Mouse (Mus musculus) embryonic facial prominence, embryonic 11.5 days (tissue): ENCODE measurements around the gene H2afv. TPM values are rescaled to one million over a fixed set of nuclear protein-coding genes. Genes with fewer than 3 reads are reported as not detected.
A peak's percentile ranks its signal among the peaks of the same experiment; 100 is the strongest.
"Not testable (repeated sequence)": the region's sequence is repeated elsewhere in the genome, so short reads cannot be mapped to it uniquely, and the experiment has no call there.

Experiments
- ATAC-seq: fragments of 200-750 bp; cut with Nextera tagmentation; replicated peaks from 2 replicates; pipeline ENCODE4 v1.8.0; 2017; ENCODE audit warnings: low read depth; ENCODE audit not compliant: insufficient number of reproducible peaks, low FRiP score, low TSS enrichment
- DNase-seq: peaks from one replicate; pipeline ENCODE4 v3.0.0-alpha.2; 2015; ENCODE audit warnings: low spot score
- H3K27ac ChIP-seq: fragments of 300-500 bp; sonication (generic); replicated peaks from 2 replicates; pipeline ENCODE4 v1.5.1; 2014; ENCODE audit warnings: mild to moderate bottlenecking, low read depth, low read length, control low read depth
- H3K27me3 ChIP-seq: fragments of 300-500 bp; sonication (generic); 2 replicates; pipeline ENCODE4 v1.6.1; 2014; ENCODE audit warnings: mild to moderate bottlenecking, low read length, moderate library complexity, mixed read lengths; ENCODE audit not compliant: control insufficient read depth, insufficient read depth
- H3K36me3 ChIP-seq: fragments of 300-500 bp; sonication (generic); replicated peaks from 2 replicates; pipeline ENCODE4 v1.6.1; 2014; ENCODE audit warnings: low read depth, mild to moderate bottlenecking, low read length, moderate library complexity, mixed read lengths; ENCODE audit not compliant: control insufficient read depth, insufficient read depth
- H3K4me1 ChIP-seq: fragments of 300-500 bp; sonication (generic); 2 replicates; pipeline ENCODE4 v1.6.1; 2014; ENCODE audit warnings: low read length, mixed read lengths; ENCODE audit not compliant: control insufficient read depth, insufficient read depth
- H3K4me2 ChIP-seq: fragments of 300-500 bp; sonication (generic); 2 replicates; pipeline ENCODE4 v1.6.1; 2014; ENCODE audit warnings: low read depth, mild to moderate bottlenecking, control low read depth, low read length, moderate library complexity
- H3K4me3 ChIP-seq: fragments of 300-500 bp; sonication (generic); 2 replicates; pipeline ENCODE4 v1.5.1; 2014; ENCODE audit warnings: low read depth, low read length, control low read depth
- H3K9ac ChIP-seq: fragments of 300-500 bp; sonication (generic); replicated peaks from 2 replicates; pipeline ENCODE4 v1.6.1; 2014; ENCODE audit warnings: mild to moderate bottlenecking, control low read depth, low read length
- H3K9me3 ChIP-seq: fragments of 300-500 bp; sonication (generic); replicated peaks from 2 replicates; pipeline ENCODE4 v1.6.1; 2016; ENCODE audit warnings: mild to moderate bottlenecking, low read length, inconsistent platforms, mixed read lengths; ENCODE audit not compliant: control insufficient read depth
- WGBS: fragments of 180-500 bp; shearing (Covaris S2); extraction: QIAGEN DNeasy Blood & Tissue Kit; methylation state at CpG from one replicate; pipeline ENCODE4 v1.1.7; 2014; 5-methylcytosine and 5-hydroxymethylcytosine counted together
- polyA plus RNA-seq: library from polyadenylated mRNA; unstranded; fragments of >200 nt; fragmentation: Nextera tagmentation; extraction: Ambion mirVana; gene quantifications from 2 replicates; pipeline ENCODE4 v1.2.1, GENCODE M21; 2014

The H2afv gene
- polyA plus RNA-seq, 1 experiment from 2014 or later: 853 TPM

DNA sequence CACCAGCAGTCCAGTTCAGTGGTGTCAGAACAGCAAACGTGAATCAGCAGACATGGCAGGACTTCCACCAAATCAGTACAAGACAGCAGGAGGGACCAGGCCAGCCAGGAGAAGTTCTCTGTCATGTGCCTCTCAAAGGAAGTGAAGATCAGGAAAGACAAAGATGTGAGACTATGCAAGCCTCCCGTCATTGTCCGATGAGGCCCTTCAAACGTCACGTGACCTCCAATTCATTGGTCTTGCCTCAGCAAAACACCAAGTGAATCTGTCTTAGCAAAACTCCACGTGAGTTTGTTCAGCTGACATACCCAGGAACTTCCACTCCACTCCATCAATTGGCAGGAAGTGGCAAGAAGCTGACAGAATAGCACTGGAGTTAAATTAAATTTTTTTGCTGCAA is 11.8 kb upstream of the H2afv start:
- Histone ChIP-seq H3K27me3 (no peaks in the 10 kb centered on the region), H3K9me3 (no peaks in the 10 kb centered on the region), H3K4me1 (no peaks in the 10 kb centered on the region), H3K4me2 (no peak overlapping the region), H3K36me3 (no peaks in the 10 kb centered on the region), H3K4me3 (no peak overlapping the region), H3K9ac (no peak overlapping the region), H3K27ac (no peak overlapping the region)
- DNase-seq: no peak
- WGBS: 79% methylated on average over 6 of the region's 6 CpGs
- ATAC-seq: no peak

DNA sequence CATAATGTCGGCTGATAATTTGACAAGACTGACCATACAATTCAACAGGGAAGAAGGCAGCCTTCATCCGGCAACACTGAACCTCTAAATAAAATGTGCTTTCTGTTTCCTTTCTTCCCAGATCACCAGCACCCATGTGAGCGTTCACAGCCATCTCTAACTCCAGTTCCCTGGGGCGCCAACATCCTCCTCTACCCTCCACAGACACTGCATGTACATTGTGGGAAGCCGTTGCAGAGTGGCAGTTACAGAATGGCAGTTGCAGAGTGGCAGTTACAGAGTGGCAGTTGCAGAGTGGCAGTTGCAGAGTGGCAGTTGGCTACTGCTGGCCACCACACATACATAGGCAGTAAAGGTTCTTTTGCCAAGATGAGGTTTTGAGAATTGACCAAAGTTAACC is 3.9 kb upstream of the H2afv start:
- H3K9ac ChIP-seq, H3K4me1 ChIP-seq, DNase-seq, ATAC-seq, H3K27ac ChIP-seq, H3K27me3 ChIP-seq, H3K4me3 ChIP-seq, H3K4me2 ChIP-seq, H3K36me3 ChIP-seq, H3K9me3 ChIP-seq: not testable (repeated sequence)
- 92% methylated on average over 5 of the region's 5 CpGs for WGBS

DNA sequence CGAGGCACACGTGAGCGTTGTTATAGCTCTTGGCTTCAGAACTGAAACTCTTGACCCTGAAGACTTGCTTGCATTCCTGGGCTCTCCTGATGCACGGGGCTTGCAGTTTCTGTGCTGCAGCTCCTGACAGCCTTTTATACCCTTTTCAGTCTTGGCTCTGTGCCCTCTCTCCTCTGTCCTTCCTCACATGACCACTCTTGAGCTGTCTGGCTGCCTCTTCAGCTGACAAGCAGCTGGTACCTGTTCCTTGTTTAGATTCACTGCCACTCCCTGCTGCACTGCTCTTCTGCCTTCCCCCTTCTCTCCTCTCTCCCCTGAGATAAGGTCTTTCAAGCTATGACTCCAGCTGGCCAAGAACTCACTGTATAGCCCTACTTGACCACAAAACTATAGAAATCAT is 3.2 kb upstream of the H2afv start:
- no peak overlapping the region for H3K9ac ChIP-seq
- no peaks in the 10 kb centered on the region for H3K4me1 ChIP-seq
- no peaks in the 10 kb centered on the region for H3K36me3 ChIP-seq
- H3K27ac ChIP-seq: no peak overlapping the region
- 92% methylated on average over 4 of the region's 4 CpGs for WGBS
- no peak overlapping the region for H3K4me3 ChIP-seq
- H3K27me3 ChIP-seq: no peaks in the 10 kb centered on the region
- ATAC-seq: no peak
- H3K4me2 ChIP-seq: no peak overlapping the region
- DNase-seq: no peak
- H3K9me3 ChIP-seq: no peaks in the 10 kb centered on the region

DNA sequence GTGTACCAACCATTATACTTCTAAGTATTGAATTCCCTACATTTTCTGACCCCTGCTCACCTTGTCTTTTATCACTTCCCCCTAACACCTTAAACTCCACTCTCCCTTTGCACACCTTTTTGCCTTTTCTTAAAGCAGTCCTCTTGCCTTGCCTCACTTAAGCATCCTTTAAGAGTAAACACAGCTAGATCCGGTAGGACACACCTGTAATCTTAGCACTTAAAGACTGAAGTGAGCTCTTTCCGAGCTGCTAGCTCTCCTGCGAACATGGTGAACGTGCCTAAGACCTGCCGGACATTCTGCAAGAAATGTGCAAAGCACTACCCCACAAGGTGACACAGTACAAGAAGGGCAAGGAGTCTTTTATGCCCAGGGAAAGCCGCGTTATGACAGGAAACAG is 1.7 kb upstream of the H2afv start:
- H3K4me3 ChIP-seq: no peak overlapping the region
- H3K27ac ChIP-seq: no peak overlapping the region
- no peaks in the 10 kb centered on the region for H3K27me3 ChIP-seq
- no peak overlapping the region for H3K4me2 ChIP-seq
- H3K4me1 ChIP-seq: no peaks in the 10 kb centered on the region
- no peak for DNase-seq
- no peaks in the 10 kb centered on the region for H3K9me3 ChIP-seq
- H3K9ac ChIP-seq: no peak overlapping the region
- no peak for ATAC-seq
- no peaks in the 10 kb centered on the region for H3K36me3 ChIP-seq
- WGBS: 89% methylated on average over 7 of the region's 7 CpGs

DNA sequence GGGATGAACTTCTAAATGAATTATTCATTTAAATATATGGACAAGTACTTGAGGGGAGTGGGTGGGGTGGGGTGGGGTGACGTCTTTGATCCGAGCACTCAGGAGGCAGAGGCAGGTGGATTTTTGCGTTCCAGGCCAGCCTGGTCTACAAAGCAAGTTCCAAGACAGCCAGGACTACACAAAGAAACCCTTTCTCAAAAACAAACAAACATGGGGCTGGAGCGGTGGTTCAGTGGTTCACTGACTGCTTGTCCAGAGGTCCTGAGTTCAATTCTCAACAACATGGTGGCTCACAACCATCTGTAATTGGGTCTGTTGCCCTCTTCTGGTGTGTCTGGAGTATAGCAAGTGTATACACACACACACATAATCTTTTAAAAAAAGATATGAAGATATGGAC is 1.2 kb upstream of the H2afv start:
- ATAC-seq (no peak), DNase-seq (no peak)
- no peak overlapping the region for H3K27ac ChIP-seq
- H3K36me3 ChIP-seq: no peaks in the 10 kb centered on the region
- H3K4me2 ChIP-seq: no peak overlapping the region
- no peak overlapping the region for H3K9ac ChIP-seq
- no peak overlapping the region for H3K4me3 ChIP-seq
- H3K9me3 ChIP-seq: no peaks in the 10 kb centered on the region
- 84% methylated on average over 4 of the region's 4 CpGs for WGBS
- H3K27me3 ChIP-seq: no peaks in the 10 kb centered on the region
- H3K4me1 ChIP-seq: no peaks in the 10 kb centered on the region

DNA sequence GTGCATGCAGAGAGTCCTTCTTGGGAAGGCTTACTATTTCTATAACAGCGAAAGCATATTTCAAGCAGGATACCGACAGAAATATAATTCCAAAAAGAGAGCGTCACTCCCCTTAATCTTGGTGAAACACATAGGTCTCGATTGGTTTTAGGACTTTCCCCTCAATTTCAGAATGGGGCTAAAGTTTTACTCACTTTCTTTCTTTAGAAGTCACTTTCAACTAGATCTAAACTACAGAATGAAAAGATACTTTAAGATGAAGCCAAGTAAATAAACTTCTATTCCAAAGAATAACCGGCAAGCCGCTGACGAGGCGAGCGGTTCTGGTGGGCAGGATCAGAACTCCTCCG is 541 bp downstream of the H2afv start:
- Histone ChIP-seq H3K9ac (peak overlapping the region; percentile 88), H3K36me3 (no peaks in the 10 kb centered on the region), H3K27ac (peak overlapping the region; percentile 90), H3K4me3 (peak overlapping the region; percentile 76), H3K4me1 (no peaks in the 10 kb centered on the region), H3K4me2 (peak overlapping the region; percentile 30), H3K9me3 (no peaks in the 10 kb centered on the region), H3K27me3 (no peaks in the 10 kb centered on the region)
- ATAC-seq: no peak
- no peak for DNase-seq
- WGBS: under 1% methylated on average over 10 of the region's 10 CpGs

DNA sequence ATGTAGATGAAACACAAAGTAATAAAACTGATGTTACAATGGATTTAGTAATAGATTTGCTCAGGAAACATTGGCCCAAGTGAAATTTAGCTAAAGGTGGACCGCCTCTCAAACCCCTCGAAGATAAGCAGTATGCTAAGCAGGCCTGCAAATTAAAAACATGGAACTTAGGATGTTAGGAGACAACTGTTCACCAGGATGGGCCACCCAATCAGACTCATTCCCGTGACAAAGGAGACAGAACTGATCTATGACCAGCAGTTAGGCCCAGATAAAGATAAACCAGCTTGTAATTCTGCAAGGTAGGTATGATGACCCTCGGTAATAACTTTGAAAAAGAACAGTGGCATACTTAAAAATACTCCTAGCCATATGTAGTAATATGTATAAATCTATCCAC is 1.1 kb downstream of the H2afv start:
- ATAC-seq (no peak), DNase-seq (no peak)
- Histone ChIP-seq H3K4me1 (no peaks in the 10 kb centered on the region), H3K4me2 (peak overlapping the region; percentile 30), H3K9ac (peak overlapping the region; percentile 88), H3K27me3 (no peaks in the 10 kb centered on the region), H3K27ac (no peak overlapping the region), H3K36me3 (no peaks in the 10 kb centered on the region), H3K9me3 (no peaks in the 10 kb centered on the region), H3K4me3 (peak overlapping the region; percentile 76)
- WGBS: 63% methylated on average over 4 of the region's 4 CpGs

DNA sequence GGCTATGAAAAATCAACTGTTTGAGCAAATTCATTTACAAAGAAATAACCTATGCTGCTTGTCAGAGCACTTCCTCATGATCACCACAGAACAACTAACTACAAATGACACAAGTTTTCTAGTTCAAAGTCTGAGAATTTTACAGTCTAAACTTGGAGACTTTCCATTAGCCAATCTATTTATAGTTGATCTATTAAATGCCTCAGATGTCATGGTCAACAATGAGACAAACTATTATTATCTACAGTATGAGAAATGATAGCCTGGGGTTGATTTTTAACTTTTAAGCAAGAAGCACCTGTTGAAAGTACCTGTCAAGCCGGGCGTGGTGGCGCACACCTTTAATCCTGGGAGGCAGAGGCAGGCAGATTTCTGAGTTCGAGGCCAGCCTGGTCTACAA is 1.7 kb downstream of the H2afv start:
- WGBS: 93% methylated on average over 4 of the region's 4 CpGs
- Histone ChIP-seq H3K9me3 (no peaks in the 10 kb centered on the region), H3K4me1 (no peaks in the 10 kb centered on the region), H3K27me3 (no peaks in the 10 kb centered on the region), H3K9ac (no peak overlapping the region), H3K4me3 (no peak overlapping the region), H3K27ac (no peak overlapping the region), H3K36me3 (peaks cover 2% of the 10 kb centered on the region; the same call in 1 of the 2 replicates), H3K4me2 (no peak overlapping the region)
- DNase-seq: no peak
- no peak for ATAC-seq

DNA sequence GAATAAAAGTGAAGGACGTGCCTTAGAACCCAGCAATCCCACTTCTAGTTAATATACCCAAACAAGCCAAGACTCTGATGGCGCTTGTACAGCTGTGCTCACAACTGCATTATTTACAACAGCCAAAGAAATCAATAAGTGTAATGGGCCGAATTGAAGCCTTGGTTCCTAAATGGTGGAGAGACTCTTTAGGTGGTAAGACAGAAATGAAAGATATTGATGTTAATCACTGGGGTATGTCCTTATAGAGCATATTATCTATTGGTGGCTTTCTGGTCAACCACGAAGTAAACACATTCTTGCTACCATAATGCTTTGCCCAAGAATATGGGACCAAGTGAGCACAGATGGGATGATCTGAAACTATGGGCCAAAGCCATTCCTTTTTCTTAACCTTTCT is 4.1 kb downstream of the H2afv start:
- WGBS: 92% methylated on average over 4 of the region's 4 CpGs
- peaks cover 10% of the 10 kb centered on the region for H3K36me3 ChIP-seq
- no peak for ATAC-seq
- H3K9ac ChIP-seq: no peak overlapping the region
- DNase-seq: no peak
- H3K4me3 ChIP-seq: no peak overlapping the region
- H3K4me1 ChIP-seq: no peaks in the 10 kb centered on the region
- H3K27ac ChIP-seq: no peak overlapping the region
- no peak overlapping the region for H3K4me2 ChIP-seq
- no peaks in the 10 kb centered on the region for H3K9me3 ChIP-seq
- no peaks in the 10 kb centered on the region for H3K27me3 ChIP-seq
